Mouse (Mus musculus) lung, postnatal 36 days (tissue): ENCODE data around the gene Hoxa2.

ENCODE experiments used
- DNase-seq: peaks from one replicate; pipeline ENCODE4 v3.0.0; 2022; ENCODE audit warnings: mixed read lengths

The Hoxa2 gene

DNA sequence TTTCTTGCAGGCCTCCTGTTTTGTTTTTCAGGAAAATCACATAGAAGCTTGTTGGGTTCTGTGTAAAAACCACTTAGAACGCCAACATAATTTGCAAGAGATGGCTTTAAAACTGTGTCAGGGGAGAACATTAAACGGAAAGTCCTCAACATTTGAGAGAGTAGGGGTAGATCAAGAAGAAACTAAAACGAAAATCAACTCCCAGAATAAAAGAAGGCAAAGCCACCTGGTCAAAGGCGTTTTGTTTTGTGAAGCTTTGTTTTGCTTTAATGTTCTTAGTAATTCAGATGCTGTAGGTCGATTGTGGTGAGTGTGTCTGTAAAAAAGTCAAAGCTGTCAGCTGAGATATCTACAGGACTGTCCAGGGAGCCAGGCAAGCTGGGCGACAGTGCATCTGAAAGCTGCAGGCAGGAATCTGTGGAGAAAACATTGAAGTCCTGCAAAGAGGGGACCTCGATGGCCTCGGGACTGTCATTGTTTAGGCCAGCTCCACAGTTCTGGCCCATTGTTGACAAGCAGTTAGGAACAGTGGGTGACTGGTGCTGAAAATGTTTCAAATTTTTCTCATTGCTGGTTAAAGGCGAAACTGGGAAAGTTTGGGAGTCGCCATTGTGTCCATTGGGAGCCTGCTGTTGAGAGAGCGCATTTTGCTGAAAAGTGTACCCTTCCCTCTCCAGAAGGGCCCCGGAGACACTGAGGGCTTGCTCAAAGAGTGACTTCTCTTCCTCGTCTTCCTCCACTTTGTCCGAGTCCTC, 1.8 kb downstream of the Hoxa2 start:
- no peak for DNase-seq

DNA sequence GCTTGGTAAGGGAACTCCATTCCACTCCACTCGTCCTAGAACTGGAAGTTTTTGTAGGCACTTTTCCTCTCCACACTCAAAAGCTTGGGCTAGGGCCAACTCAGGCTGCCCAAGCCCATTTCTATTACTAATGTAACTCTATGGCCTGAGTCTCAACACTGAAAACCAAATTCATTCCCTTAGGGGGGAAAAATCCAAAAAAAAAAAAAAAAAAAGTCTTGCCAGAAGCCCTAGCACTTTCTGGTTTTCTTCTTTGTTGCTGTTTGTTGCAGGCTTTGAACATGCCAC, 2.6 kb downstream of the Hoxa2 start:
- DNase-seq = no peak

DNA sequence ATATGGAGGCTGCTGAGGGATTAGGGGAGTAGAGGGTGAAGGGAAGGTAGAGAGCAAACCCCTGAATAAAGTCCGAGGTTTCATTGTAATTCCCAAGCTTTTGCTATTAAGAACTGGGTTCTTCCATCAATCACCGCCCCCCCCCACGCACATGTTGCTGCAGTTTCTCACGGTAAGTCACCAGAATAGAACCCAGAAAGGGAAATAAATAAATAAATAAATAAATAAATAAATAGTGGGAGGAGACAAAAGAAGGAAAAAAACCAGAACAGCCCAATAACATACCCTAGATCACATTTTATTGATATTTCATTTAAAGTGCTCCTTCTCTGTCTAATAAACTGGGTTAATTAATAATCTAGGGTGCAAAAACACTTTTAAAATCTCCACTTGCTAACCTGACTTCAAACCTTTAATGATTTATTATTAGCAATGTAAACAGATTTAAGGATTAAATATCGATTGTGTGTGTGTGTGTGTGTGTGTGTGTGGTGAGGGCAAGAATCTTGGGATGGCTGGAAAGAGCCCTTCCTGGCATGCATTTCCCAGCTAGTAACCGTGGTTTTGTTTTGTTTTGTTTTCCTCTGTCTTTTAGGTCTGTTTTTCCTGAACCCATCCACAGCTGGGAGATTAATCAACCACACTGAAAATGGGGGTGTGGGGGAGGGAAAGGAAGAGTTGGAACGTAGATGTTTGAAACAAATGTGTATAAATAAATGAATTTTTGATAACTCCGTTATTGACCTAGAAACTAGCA, 3.1 kb downstream of the Hoxa2 start:
- DNase-seq = no peak

DNA sequence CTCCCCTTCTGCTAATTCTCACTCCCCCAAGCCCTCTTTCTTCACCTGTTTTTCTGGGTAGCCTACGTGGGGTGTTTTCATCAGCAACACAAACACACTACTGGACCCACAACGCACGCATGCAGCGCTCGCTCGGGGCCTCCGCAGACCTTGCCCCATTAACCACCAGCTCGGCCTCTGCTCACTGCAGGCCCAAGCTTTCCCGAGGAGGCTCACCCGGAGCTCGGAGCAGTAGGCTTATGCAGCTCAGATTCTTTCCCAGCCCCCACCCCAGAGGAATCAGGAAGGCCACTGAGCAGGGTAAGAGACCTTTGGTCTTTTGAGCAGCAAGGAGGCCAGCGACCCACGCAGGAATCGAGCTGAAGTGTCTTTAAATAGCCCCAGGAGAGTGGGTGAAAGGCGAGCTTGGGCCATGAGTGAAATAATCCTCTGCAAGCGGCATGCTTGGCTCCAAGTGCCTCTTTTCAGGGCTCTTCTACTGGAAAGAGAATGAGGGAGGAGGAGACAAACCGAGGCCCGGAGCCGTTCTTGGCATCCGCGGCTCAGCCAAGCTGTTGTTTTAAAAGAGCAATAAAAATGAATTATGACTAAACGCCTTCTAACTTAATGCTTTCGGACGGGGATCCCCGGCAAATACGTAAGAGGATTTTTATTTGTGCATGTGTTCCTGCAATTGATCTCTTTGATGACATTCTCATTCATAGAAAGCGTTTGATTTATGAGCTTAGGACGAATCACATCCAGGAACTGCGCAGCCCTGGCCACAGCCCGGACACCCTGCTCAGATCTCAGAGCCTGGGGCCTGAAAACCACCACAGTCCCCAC, 3.9 kb downstream of the Hoxa2 start:
- DNase-seq = peak; percentile 72

DNA sequence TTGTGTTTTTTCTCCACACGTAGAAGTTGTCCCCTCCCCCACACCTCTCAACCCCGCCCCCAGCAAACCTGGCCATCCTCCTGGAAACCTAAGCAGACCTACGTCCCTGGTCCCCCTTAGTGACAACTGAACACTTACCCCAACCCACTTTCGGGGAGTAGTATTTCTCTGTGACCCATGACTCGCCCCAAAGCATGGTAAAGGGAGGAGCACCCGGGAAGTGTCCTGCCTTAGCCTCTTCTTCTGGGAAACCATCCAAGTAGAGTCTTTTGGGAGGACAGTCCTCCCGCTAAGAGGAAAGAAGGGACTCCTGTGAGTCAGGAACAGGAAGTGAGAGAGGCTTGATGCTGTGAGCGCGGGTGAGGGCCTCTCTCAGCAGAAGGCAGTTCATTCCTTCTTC, 4.7 kb downstream of the Hoxa2 start:
- no peak for DNase-seq

DNA sequence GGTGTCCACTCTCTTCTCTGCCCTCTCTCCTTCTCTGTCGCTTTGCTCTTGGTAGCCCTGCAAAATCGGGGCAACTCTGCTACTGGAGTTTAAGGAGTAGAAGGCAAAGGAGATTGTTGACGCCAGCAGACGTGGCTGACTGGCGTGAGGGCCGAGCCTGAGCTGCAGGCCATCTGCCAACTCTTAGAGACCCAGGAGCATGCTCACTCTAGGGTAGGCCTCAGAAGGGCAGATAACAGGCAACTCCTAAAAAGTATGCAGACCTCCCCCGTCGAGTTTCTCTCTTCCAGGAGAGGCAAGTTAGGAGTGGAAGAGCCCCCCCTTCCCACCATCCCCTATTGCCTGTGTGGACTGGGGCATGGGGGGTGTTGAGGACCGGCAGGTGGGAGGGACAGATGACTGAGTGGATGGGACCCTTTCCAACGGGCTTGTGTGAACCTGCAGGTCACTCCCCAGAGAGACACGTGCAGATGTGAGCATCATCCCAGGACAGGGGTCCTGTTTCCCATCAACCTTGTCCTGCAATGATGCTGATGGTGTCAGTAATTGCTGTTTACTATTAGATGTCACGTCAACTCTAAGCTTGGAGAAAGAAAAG, 5.4 kb downstream of the Hoxa2 start:
- DNase-seq = peak; percentile 57

DNA sequence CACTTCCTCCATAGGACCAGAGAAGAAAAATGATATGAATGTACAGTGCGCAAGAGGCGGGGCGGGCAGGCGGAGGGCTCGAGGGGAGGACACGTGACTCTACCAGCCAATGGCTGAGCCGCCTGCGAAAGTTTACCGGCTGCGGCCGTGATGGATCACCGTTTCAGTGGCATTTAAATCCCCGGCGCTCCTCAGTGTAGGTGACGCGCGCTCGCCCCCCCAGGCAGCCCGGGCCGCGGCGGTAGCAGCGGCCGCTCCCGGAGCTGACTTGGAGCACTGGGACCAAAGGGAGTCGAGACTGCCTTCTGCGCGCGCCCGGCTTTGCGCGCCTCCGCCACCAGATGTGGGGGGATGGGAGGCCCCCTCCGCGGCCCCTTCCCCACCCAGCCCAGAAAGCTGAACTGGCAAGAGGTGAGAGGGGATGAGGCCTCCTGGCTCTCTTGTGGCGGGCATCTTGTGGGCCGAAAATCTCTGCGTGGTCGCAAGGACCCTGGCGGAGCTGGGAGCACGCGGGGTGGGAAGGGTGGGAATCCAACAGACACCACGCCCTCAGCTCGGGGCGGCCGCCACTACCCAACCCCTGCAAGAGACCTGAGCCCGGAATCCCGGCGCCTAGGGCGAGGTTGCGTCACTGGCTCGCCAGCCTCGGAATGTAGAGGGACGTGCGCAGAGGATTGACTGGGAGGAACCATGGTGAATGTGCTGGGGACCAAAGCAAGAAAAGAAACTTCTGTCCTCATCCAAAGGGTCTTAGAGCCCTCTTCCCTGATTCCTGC, 6.2 kb downstream of the Hoxa2 start, which contains the start of gene Hoxa1:
Gene Hoxa1 (minus strand): TSS at position 42 of the 776 bp plus-strand sequence.
- DNase-seq = peak; percentile 91

DNA sequence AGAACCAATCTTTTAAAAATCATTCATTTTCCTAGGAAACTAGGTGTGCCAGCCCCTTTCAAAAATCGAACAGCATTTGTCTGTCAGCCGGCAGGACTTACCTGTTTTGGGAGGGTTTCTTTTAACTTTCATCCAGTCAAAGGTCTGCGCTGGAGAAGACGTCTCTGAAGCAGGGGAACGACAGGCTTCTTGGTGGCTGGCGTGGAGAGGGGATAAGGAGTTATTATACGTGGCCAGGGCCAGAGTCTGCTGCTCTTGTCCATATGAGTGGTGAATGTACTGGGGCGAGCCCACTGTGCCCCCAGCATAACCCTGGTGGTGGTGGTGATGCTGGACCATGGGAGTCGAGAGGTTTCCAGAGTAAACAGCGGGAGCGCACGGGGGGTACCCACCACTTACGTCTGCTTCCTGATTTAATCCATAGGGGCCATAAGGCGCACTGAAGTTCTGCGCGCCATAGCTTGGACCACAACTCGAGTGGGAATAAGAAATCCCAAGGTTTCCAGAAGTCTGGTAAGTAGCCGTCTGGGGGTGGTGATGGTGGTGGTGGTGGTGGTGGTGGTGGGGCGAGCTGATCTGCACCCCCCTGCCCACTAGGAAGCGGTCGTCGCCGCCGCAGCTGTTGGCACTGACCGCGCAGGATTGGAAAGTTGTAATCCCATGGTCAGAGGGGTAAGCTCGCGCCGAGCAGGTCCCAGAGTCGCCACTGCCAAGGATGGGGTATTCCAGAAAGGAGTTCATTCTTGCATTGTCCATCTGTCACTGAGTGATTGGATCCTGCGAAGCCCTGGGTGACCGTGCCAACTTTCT, 7.0 kb downstream of the Hoxa2 start:
- DNase-seq = no peak

DNA sequence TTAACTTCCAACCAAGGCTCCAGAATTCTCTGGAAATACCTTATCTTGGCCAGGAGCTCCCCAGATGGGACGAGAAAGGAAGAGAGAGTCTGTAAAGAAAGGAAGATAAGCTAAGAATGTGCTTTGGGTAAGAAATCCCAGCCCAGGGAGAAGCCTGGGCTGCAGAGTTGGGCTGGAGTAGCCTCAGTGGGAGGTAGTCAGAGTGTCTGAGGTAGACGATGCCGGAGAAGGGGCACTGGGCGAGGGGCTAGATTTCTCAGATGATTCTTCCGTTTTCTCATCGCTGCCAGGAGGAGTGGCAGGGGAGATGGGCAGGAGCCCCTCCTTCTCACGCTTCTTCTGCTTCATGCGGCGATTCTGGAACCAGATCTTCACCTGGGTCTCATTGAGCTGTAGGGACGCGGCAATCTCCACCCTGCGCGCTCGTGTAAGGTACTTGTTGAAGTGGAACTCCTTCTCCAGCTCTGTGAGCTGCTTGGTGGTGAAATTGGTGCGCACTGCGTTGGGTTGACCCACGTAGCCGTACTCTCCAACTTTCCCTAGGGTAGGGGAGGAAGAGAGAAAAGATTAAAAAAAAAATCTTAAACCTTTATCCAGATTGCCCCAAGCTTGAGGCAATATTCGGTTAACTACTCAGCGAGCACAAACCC, 8.0 kb downstream of the Hoxa2 start:
- DNase-seq = no peak

DNA sequence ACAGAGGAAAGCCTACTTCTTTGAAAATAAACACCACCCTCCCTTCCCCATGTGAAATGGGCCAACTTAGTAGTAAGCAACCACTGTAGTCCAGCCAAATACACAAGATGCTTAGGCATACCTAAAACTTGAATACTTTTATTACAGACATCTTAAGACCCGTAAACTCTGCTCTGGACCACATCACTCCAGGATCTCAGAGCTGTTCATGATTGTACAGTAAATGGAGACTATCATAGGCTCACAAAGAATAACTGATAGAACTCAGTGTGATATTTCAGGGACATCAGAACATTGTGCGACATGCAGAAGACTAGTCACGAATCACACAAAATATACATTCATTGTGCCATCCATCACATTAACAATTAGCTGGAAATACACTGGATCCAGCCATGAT, 9.2 kb downstream of the Hoxa2 start:
- DNase-seq = no peak

DNA sequence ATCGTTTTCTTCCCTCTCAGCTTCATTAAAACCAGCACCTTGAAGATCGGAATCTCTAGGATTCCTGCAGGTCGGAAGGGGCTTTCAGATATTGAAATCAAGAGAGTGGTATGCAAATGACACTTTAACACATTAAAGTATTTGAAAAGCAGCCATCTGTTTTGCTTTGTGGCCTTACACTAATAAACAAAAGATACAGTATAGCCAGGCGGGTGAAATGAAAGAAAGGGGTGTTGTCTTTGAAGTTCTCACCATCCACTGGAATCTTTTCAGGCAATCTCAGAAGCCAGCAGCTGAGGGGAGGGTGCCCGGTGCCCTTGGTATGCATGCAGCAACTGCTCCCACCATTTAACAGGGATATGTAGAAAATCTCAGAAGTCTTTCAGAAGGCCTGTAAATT, 10.6 kb downstream of the Hoxa2 start:
- DNase-seq = no peak

DNA sequence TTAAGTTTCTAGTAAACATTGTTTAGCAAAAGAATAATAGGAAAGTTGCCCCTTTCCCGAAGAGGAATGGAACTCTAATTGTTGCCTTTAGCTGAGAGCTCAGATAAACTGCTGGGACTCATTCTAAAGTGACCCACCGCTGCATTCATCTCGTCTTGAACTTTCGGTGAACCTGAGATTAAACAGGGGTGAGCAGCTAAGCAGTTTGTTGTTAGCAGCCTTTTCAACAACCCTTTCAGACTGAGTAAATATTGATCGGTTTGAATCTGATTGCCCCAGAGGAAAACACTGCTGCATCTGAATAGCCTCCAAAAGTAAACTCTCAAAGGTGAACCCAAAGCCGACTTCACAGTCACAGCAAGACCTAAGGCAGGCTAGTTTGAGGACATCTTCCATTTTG, 11.4 kb downstream of the Hoxa2 start:
- DNase-seq = no peak

DNA sequence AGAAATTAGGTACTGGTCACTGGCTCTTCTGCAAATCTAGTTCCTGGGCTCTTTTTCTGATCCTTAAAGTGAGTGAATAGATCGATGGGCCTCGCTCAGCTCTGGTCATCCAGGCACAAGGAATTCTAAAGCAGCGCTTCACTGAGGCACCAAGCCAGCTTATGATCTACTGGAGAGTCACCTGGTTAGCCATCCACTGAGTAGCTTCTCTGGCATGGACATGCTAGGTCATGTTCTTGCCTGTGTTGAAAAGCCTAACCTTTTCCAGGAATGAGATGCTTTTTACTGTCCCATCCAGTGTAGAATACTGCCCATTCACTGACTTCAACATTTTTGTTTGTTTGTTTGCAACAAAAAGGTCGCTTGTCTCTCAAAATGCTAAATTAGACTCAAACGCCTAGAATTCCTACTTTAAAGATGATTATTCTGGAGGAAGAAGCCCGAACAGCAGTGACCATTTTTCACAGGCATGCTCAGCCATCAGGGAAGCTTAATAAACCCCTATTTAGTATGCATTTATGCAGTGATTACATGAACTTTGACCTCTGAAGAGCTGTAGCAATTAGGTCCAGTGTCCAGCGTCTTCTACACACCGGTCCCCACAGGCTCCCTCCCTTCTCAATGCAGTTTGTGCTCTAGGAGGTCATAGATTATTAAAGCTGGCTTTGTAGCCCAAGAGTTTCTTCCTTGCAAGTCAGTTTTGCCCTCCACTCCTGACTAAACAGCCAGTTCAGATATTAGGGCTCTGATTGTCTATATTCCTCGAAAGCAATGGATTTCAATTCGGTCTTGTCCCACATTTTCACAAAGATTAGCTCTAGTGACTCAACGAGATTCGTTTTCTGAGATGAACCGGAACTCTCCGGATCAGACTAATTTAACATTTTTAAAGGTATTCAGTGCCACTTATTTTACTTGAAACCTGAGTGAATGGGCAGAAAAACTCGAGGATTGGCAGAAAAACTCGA, 12.1 kb downstream of the Hoxa2 start:
- no peak for DNase-seq

DNA sequence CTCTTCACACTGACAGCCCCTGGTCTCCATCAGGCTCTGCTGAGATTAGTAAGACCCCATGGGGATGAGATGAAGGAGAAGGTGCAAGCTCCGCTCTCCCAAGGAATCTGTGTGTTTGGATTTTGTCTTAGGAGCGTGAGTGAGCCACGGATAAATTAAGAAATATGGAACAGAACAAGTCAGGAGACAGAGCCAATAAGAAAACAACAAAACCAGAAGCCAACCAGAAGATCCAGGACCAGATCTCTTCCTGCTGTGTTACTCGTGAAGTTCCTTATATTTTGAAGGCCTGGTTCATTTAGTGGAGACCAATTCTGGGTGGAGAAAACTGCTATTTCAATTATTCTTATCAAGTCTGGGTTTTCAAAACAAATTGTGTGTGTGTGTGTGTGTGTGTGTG, 13.1 kb downstream of the Hoxa2 start:
- no peak for DNase-seq

DNA sequence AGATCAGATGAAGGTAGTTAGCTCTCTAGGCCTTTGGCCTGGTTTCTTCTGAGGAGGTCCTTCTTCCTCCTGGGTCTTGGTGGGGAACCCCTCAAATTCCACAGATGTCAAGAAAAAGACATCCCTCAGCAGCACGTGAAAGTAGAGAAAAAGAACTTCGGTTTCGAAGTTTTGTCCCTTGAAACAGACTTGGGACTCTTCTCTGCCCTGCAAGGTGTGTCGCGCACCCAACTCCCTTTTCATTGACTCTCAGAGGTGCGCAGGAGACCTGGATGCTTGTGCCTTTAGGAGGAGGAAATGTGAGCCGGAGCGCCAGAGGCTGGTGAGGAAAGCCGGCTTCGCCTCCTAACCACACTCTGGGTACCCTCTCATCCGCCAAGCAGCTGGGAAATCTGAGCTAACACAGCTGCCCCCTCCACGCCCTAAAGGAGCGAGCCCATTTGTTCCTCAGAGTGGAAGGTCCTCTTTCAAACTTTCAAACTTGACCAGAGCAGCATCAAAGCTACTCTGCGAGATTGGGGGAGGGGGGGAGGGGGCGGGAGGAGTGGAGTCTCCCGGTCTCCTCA, 14.1 kb downstream of the Hoxa2 start:
- no peak for DNase-seq

DNA sequence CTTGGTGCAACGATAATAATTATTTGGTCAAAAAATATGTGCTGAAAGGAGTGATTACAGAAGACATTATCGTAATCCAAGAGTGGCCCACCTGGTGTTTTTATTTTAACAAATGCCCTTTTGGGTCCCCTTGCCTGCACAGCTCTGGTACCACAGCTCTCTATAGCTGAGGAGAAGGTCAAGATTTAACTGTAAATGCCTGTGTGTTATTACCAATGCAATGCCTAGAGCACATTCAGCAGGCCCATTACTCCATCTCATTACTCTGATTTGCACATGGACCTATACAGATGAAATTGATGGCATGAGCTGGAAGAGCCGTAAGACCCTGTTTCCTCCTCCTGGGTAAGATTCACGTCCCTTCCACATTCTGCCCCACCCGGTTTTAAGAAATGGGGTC, 25.5 kb downstream of the Hoxa2 start:
- no peak for DNase-seq

DNA sequence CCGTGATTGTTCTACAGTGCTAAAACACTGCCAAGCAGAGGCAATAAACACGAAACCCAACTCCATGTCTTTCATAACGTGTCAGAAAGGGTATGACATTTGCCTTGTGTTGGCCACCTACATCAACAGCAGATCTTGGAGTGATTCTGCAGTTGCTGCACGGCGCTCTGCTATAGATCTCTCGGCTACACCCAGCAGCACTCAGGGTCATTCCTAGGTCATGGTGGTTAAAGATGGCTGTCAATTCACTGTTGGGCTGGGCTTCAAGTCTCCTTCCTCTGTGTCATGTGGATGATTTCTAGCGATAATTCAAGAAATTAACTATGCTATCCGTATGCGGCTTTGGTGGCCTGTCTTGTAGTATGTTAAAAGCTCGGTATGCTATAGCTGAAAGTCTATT, 26.1 kb downstream of the Hoxa2 start:
- no peak for DNase-seq

DNA sequence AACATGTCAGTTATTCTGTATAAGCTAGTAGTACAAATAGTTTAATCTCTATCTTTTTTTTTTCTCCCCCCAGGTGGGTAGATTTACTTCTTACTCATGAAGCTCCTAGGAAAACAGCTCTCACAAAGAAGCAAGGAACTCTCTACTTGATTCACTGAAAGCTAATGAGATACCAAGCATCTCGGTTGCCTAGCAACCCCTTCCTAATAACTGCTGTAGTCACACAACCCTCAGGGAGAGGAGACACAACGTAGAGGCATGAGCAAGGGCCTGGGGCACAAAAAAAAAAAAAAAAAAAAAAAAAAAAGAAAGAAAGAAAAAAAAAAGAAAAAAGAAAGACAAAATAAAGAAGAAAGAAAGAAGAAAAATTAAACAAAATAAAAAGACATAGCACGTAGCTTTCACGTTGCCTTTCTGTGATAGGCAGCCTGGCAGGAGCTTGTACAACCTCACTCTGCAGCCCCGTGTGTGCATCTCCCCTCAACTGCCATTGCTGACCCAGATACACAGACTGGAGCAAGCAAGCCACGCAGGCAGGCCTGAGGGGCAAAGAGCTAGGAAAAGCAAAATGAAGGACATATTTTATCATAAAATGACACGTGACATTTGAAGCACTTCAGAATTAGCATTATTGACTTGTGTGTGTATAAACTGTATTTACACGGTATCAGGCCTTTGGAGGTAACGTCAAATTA, 26.6 kb downstream of the Hoxa2 start:
- DNase-seq = no peak

DNA sequence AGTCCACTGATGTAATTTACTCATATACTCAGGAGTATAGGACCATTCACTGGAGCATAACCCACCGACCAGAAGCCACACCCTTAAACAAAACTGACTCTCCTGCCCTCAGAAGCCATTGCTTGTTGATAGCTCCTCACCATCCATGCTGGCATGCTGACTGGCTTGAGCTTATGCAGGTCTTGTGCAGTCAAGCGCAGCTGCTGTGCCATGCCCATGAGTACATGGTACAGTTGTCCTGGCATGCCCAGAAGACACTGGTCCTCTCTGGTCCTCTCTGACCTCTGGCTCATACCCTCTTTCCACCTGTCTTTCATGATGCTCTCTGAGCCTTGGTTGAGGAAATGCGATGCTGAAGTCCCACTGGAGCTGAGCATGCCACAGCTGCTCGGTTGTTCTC, 41.0 kb downstream of the Hoxa2 start:
- DNase-seq = no peak
